Mouse (Mus musculus) brain, embryonic 18.5 days (tissue): ENCODE measurements around the gene Ptprb.

Source experiments
- DNase-seq: peaks from one replicate; pipeline ENCODE4 v3.0.0-alpha.2; 2012; ENCODE audit warnings: low read depth, low spot score

Ptprb gene

DNA sequence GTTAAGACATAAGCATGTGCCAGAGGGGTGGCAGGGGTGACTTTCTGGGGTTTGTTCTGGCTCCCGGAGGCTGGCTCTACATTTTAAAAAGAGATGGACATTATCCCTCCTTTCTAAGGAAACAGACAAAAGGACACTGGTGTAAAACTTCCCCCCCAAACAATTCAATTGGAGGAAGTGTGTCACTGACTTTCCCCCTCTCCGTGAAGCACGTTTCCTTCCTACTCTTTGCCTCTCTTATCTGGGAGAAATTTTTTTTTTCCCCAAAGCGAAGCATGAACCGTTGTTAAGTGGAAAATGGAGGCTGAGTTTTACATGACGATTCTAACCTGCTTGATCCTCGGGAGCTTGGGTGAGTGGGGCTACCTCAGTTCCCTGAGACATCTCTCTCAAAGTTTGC, at the start of gene Ptprb:
Gene Ptprb (plus strand): TSS at position 244 of the 400 bp plus-strand sequence.
- no peak for DNase-seq

DNA sequence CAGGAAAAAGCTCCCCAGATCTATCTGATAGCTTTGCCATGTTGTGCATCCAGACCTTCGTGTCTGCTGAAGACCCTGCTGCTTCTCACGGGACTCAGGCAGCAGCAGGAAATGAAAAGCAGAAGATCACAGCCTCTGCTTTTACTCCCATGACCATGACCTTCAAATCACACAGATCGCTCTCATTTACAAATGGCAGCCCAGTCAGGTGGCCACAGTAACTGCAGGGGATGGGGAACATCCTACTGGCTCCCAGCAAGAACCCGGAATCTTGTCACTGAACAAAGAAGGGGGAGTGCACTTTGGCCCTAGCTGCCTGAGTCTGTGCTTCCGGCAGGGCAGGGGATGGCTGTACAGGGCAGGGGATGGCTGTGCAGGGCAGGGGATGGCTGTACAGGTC, 40.0 kb upstream of the Ptprb start:
- no peak for DNase-seq

DNA sequence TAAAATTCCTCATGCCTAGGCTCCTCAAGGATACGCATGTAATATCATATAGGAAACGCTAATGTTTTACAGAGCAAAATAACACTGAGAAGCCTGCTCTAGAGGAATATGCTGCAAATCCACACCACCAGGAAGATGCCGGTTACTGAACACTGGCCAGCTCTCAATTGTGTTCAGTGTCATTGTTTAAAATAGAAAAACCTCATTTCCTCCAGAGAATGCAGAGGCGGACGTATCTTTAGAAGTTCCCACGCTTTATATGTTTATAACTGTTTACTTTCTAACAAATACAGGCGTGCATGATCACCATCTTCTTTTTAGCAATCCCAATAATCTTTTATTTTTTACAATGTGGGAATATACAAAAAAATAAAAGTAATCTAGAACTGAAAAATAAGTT, 33.1 kb upstream of the Ptprb start:
- DNase-seq, result no peak

DNA sequence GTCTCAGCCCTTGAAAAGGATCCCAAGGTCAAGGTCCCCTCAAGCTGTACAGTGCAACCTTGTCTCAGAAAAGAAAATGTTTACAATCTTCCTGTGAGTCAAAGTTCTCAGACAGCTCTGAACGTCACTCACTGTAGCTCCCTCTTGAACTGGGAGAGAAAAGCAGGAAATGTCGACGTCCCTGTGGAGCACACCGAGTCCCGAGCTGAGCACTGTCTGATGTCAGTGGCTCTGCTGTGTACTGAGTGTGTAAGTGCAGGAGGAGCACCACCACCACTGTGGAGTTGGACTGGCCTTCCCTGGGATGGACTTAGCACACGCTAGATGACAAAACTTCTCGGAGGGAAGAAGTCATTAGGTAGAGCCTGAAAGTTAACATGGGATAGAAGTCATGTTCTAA, 31.9 kb upstream of the Ptprb start:
- DNase-seq, result no peak

DNA sequence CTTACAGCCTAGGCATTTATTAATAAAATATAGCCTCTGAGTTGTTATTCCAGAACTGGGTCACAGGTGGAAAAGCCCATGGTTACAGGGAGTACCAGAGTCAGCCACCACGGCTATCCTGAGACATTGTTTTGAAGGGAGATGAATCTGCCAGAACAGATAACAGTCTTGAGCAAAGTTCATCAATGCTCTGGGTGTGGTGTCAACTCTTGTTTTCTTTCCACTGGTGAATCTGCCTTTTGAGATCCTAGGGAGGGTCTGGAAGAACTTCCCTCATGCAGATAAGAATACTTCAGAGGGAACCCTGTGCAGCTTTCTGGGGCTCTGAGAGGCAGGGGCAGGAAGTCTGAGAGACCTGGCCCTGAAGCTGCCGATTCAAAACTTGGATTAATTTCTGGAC, 29.7 kb upstream of the Ptprb start:
- no peak for DNase-seq

DNA sequence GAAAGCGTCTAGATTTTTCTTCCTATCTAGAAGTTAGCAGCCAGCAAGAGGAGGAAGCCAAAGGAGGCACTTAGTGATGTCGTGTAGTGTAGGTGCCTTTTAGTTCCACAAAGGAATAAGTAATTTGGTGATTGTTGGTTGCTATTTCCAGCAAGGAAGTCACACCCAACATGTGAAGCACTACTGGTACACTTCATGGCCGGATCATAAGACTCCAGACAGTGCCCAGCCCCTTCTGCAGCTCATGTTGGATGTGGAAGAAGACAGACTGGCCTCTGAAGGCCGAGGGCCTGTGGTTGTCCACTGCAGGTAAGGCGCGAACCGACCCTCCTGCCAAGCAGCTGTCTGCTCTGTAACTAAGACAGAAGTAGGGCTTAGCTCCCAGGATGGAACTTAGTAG, 22.7 kb upstream of the Ptprb start:
- DNase-seq, result no peak

DNA sequence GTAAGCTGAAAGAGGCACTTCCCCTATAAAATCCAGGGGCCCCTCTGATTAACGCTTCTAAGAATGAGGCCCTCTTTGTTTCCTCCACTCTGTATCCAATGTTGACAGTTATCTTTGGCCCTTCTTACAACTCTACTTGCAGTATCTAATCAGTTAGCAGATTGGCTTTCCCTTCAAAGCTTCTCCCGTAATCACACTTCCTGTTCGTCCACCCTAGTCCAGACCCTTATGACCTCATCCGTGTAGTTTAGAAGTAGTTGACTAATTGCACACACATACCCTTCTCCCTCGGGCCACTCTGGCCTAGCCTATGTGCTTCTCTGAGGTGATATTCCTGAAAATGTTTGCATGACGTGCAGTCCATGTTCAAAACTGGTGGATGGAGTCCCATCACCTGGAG, 21.4 kb upstream of the Ptprb start:
- DNase-seq, result no peak

DNA sequence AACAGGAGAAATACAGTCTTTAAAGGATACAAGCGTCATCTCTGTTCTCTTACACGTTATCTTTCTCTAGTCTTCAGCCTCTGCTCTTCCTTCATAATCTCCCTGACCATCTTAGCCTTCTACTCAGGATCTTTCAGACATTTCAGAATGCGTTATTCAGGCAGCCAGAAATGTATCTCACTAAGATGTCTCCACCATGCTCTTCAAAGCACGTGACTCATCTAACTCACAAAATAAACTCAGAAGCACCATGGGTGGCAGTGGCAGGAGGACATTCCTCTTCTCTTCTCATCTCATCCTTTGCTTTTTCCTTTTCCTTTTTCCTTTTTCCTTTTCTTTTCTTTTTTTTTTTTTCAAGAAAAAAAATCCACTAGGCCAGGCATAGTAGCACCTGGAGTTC, 16.0 kb upstream of the Ptprb start:
- no peak for DNase-seq

DNA sequence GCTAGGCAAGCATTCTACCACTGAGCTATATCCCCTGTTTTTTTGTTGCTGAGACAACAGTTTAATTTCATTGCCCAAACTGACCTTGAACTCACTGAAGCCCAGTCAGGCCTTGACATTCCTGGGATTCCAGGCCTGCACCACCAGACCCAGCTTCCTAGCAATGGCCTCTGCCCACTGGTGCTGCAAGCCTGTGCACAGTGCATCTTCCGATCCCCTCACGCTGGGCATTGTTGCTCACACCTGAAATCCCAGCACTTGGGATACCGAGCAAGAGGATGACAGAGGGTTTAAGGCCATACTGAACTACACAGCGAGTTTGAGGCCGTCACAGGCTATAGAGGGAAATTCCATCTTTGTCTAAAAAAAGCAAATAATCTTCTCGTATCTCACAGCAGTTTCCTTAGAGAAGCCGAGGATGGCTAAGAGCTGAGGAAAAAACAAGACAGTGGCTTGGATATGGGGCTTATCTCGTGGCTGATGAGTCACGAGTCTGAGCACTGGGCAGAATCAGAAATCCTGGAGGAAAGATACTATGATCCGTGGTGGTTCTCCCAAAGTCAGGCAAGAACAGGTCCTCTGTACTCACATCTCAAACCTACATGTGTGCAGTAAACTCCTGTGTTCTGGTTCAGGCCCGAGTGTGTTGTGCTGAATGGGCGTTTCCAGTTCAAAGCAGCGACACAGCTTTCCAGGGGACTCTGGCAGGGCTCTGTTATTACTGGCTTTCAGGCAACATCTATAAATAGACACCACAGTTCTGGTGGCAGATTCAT, 14.5 kb upstream of the Ptprb start:
- no peak for DNase-seq

DNA sequence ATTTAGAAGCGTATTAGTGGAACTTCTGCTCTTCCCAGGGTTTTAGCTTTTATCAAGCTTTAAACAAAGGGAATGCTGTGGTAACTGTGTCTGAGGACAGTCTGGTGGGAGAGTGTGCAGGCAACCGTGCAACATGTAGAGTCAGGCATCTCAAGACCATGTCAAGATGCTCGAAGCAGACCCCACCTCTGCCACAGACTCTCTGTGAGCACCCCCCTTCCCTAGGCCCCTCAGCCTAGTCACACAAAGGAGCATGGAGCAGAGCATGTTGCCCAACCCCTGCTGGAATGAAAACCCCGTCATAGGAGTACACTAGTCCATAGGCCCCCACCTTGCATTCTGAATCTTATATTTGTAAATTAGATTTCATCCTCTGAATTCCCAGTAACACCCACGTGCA, 13.8 kb upstream of the Ptprb start:
- DNase-seq, result no peak

DNA sequence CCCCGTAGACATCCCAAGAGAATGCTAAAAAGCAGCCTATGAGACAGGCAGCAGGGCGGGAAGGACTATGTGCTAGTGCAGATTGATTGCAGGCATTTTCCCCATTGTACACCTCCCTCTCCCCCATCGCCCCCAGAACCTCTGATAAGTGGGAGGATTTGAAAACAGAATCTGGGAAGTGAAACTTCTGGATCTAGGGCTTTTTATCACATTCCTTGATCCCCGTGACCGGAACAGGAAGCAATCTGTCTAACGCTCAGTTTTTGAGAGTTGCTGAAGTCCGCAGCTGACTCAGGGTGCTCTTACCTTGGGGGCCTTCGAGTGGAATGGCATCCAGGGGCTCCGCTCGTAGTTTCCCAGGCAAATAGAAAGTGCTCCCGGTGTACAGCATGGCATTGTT, 10.8 kb upstream of the Ptprb start:
- DNase-seq, result no peak

DNA sequence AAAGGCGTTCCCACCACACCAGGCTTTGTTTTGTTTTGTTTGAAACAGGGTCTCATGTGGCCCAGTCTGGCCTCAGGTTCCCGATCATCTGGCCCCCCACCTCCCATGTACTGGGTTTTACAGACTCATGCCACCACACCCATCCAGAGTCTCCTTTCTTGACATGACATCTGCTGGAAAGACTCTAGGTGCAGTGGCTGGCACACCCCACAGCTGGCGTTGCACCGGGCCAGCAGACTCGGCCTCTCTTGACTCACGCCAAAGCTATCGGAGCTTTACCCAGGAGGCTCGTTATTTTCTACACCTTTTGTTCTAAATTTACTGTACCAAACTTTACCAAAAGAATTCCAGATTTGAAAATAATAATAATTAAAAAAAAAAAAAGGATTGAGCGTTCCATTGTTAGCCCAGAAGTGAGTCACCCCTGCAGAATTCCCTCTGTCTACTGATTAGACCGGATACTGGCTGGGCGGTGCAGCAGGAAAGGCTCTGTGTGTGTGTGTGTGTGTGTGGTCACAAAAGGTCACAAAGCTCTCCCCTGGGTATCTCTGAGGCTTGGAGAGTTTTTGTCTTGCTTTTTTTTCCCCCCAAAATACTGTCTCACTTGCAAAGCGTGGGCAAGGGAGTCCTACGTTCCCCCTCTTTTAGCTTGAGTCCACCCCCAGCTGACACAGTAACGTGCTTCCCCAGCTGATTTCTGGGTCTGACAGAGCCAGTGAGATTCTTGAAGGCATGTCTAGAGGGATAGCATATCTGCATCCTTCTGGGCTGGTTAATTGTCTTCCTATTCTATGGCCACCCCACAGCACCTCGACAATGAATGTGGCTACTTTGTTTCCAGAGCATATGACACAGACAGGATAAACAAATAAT, 8.5 kb upstream of the Ptprb start:
- no peak for DNase-seq

DNA sequence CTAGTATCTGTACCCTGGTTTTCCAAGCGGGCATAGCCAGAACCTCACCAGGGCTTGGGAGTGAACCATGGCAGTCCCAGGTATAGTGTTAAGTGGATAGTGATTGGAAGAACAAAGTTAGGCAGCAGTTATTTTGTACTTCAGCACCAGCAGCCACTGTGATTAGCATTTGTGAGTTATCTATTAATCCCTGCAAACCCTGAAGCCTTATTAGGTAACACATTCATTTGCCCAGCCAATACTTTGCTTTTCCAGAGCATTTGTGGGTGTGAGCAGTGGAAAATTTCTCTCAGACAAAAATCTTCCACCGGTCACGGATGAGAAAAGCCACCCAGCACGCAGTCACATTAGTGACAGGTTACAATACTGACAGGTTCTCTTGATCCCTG, 7.9 kb upstream of the Ptprb start:
- no peak for DNase-seq

DNA sequence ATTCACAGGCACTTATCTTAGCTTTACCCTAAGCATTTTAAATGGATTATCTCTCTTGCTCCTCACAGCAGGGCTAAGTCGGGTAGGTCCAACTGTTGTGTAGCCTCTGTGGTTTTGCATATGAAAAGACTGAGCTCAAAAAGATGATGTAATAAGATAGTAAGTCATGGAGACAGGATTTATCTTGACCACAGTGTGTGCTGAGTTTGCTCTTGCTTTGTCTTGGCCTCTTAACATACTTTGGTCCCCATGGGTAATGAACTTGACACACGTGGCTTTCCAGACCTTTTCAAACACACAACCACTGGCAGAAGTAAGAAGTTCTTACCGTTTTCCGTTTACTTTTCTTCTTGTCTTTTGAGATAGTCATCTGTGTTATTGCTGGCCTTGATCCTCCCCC, 7.0 kb upstream of the Ptprb start:
- DNase-seq, result no peak

DNA sequence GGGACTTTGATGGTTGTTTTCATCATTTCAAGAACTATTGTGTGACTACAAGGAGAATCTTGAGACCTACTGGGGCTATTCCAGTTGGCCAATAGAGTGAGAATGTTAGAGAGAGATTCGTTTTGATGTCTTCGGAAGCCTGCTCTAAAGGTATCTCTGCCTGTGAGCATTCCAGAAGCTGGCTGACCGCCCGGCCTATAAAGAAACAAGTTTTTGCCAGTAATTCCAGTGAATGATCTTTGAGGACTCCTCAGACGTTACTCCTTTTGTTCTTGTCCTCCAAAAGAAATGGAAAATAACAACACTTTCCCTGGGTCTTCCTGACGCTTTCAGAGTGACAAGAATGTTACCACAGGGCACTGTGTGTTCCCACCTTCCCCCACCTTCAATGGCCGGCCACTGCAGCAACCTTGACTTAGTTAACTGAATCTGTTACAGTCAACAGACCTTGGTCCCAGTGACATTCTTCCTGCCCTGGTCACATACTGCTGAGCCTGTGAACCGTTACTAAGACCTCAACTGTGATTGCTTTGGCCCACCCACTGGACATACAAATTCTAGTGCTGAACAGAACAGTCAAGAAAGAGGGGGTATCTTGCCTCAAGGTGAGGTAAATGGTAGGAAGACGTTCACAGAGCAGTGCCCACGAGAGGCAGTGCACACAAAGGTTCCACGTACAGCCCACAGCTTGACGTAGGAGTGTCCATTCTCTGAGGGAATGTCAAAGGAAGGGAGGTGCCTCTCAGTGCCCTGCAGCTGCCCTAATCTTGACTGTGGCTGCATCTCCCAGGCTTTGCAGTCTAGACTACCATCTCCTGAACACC, 4.5 kb upstream of the Ptprb start:
- no peak for DNase-seq

DNA sequence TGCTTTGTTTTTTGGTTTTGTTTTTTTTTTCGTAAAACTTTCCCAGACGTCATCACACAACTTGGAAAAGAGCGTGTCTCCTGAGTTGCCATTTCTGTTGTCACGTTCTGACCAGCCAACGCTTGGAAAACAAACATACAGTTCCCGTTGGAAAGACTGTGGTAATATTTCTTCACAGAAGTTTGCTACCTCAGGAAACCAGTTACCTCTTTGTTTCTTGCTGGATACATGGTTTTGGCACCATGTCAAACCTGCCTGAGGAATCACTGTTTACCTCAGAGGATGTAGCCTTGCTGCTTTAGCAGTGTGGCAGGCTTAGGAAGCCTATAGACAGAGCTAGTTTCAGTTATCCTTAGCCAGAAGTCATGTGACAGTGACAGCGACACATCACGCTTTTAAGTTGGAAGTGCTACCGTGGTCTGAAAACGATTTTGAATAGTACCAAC, 3.8 kb upstream of the Ptprb start:
- DNase-seq, result no peak

DNA sequence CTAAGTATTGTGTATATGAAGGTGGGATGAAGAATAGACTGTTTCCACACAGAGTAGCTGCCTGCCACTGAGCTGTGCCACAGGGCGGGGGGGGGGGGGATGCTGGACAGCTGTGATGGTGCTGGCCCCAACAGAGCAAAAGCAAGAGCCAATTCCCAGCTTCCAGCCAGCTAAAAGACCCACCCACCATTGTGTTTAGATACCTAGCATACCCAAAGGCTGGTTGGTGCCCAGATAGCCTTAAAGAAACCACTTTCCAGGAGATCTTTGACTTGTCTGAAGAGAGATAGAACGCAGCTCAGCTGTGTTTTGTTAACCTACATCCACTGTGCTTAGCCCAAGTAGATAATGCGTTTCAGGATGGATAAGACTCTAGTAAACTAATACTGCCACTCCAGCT, 3.2 kb upstream of the Ptprb start:
- DNase-seq, result no peak

DNA sequence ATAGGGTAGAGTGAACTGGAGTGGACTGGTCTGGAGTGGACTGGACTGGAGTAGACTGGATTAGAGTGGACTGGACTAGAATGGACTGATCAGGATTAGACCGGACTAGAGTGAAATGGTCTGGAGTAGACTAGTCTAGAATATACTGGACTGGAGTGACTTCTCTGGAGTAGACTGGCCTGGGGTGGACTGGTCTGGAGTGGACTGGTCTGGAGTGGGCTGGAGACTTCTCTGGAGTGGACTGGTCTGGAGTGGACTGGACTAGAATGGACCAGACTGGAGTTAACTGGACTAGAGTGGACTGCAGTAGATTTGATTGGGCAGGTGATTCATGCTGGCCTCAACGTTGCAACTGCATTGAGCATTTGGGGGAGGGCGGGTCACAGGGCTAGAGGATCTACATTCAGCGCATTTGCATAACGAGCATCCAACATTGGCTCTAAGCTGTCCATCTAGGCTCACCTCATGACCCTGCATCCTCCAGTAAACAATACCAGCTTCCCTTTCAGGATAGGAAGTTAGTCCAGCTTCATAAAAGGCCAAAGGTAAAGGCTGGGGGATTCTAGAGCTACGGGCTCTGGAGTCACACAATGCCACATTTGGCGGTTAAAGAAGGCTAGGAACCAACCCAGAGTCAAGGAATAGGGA, 11.5 kb downstream of the Ptprb start:
- no peak for DNase-seq

DNA sequence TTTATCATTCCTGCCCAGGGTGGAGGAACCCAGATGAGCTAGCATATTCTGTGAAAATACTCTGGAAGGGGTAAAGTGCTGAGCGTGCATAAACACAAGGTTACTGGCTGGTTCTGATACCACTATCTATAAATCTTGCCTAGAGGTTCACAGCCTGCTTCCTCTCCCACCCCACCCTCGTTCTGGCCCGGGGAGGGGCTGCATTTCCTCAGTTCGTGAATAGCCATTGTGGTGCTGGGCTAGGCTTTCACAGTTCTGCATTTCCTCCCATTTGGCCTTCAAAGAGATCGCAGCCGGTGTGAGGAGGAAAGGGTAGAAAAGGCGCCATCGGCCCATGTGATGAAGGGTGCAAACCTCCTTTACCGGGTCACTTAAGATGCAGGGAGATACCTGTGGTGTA, 12.8 kb downstream of the Ptprb start:
- DNase-seq, result no peak

DNA sequence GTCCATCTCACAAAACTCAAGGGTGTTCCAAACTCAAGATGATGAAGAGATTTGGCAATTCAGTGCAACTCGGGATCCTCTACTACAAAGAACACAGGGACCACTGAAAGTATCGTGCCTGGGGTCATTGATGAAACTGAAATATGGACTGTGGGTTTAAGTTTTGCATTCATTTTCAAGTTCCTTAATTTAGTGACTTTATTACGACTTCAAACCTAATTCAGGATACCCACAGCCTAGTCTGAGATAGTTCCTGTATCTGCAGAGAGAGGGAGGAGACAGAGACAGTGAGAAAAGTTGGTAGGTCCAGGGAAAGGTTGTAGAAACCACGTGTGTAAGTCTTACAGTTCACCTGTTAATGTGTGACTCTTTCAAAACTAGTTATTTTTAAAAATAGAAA, 15.2 kb downstream of the Ptprb start:
- DNase-seq, result no peak

DNA sequence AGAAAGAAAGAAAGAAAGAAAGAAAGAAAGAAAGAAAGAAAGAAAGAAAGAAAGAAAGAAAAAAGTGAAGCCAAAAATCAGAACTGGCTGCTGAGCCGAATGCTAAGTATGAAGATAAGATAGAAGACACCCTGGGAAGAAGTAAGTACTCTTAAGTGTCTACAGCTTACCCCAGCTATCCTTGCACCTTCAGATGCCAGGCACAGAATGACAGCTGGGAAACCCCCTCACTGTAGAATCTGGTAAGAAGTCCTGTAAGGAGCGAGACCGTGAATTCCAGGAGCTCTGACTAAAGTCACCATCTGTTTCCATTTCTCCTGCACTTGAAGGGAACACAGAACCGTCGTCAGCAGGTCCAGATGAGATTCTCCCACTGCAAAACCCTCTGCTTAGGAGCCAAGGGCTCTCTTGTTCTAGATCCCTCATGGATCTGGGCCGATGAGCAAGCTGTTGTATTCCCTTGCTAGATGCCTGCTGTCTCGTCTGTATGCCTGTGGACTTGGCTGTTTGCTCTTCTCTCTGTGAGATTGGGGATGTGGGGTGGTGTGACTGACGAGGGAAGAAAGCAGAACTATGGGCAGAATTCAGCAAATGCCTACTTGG, 15.9 kb downstream of the Ptprb start:
- no peak for DNase-seq
